Mouse (Mus musculus) ES-E14 (cell line): Measurements from ENCODE around the gene Cd9.

Source experiments
- CHD2 ChIP-seq: IDR thresholded peaks from 2 replicates; pipeline ENCODE4 v1.6.1; 2014; ENCODE audit warnings: mild to moderate bottlenecking, low read depth, low read length, inconsistent platforms
- HCFC1 ChIP-seq: IDR thresholded peaks from 2 replicates; pipeline ENCODE4 v1.6.1; 2012; ENCODE audit warnings: low read length, inconsistent platforms, borderline replicate concordance; ENCODE audit not compliant: insufficient read depth
- MAFK ChIP-seq: IDR thresholded peaks from 2 replicates; pipeline ENCODE4 v1.6.1; 2014; ENCODE audit warnings: mild to moderate bottlenecking, low read depth, low read length, inconsistent platforms; ENCODE audit not compliant: insufficient read depth
- ZC3H11A ChIP-seq: IDR thresholded peaks from 2 replicates; pipeline ENCODE4 v1.6.1; 2012; ENCODE audit warnings: low read depth, mild to moderate bottlenecking, inconsistent platforms, low read length, borderline replicate concordance
- ZNF384 ChIP-seq: IDR thresholded peaks from 2 replicates; pipeline ENCODE4 v1.6.1; 2012; ENCODE audit warnings: low read depth, low read length, inconsistent platforms

DNA sequence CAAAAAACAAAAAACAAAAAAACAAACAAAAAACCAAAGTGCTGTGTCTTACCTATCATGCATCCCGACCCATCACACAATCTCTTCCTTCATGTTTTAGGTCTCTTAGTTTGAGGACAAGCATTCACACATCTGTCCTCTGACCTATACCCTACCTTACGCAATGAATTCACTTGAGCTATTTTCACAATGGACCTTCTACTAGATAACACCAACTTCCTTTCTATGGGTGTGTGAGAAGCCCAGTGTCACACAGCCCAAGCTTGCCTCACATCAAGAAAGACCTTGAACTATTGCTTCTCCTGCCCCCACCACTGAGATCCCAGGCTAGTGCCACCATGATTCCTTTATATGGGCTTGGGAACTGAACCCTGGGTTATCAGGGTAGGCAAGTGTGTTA, 9.9 kb downstream of the Cd9 start:
- no peak for TF ChIP-seq CHD2
- no peak for TF ChIP-seq ZNF384
- no peak for TF ChIP-seq HCFC1
- no peak for TF ChIP-seq MAFK
- TF ChIP-seq ZC3H11A: no peak
